Mouse (Mus musculus) lung, postnatal 4 days (tissue): ENCODE measurements around the gene Marco.

Experiments used
- DNase-seq, 2 experiments: peaks; one replicate each; pipeline ENCODE4 v3.0.0; 2021

Gene Marco

DNA sequence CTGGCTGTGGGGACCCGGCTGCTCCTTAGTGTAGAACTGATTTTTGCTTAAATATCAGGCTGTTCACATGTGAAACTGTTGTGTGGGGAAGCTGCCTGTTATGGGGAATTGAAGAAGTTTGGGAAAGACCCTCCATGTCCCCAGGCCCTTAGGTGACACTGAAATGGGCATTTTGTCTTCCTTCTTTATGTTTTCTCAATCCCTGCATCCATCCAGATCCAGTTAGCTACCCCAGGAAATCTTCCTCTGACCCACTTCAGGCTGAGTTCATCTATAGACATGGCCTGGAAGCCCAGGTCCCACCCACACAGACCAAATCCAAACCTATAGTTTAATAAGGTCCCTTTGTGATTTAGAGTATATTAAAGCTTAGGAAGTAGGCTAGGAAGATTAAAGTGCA lies at the start of gene Marco:
Gene Marco (minus strand): TSS at position 101 of the 400 bp plus-strand sequence.
- no peak for DNase-seq

DNA sequence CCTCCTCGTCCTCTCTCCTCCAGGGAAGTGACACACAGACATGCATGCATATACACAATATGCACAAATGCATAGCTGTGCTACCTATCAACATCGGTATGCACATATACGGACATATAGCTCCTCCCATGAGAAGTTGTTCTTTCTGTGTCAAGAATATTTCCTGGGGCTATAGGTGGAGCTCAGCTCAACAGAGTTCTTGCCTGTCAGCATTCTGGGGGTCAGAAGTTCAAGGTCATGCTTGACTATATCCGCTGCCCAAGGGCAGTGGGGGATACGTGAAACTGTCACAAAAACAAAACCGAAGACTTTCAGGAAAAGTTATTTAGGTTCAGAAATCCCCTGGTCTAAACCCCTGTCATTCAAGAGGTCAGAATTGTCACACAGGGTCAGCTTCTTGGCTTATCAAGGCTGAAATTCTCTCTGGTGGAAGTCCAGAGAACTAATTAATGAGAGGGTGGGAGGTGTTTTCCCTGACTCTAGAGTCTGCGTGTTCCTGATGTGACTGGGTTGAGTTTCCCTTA lies 34.7 kb upstream of the Marco start:
- no peak for DNase-seq

DNA sequence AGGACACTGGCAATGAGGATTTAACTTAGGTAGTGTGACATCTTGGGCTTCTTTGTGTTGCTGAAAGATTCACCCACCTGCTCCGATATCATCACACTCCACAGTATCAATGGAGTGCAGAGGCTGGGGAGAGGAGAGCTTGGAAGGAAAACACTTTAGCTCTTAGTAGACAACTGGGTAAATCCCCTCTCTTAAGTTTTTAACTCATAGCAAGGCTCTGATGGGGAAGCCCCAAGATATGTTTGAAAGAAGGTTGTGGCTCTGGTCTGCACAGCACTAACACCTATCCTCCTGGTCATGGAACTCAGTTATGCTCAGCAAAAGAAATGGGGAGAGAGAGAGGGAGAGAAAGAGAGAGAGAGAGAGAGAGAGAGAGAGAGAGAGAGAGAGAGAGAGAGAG lies 32.2 kb upstream of the Marco start:
- no peak for DNase-seq

DNA sequence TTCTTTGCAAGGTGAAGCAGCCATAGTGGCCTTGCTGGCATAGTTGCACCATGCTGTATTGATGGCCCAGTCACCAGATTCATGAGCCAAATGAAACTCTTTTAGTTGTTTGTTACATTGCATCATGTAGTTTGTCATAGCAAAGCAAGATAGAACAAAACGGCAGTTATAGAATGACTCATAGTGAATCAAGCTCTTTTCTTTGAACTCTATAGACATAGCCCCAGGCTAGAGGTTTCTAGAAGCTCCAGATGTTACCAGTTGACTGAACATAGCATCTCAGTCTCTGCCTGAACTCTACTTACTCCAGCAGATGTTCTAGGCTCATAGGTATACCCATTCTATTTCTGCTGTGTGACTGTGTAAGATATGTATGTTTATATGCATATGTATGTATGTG lies 31.1 kb upstream of the Marco start:
- no peak for DNase-seq

DNA sequence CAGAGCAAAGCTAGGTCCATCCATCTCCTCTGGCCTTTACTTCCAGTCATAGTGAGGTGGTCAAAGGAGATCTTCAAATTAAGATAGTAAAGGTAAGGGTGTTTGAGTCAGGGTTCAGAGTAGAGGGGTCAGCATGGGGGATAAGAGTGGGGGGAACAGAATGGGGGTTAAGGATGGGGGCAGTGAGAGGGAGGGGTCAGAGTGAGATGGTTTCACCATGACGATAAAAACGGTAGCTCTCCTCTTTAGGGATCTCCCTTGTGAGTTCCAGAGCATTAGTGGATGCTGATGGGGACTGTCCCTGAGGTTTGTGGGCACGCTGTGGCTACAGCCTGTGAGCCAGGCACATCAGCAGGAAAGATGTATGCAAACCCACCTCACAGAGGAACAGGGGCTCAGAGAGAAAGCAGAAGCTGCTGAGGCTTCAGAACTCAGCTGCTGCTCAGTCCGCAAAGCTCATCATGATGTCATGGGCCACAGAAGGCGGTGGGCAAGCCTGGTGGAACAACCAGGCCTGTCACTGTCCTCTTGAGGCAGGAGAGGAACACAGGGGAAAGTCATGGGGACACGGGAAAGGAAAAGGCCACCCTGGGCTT lies 27.6 kb upstream of the Marco start:
- peak in 1 of 2 experiments; percentile 24 for DNase-seq

DNA sequence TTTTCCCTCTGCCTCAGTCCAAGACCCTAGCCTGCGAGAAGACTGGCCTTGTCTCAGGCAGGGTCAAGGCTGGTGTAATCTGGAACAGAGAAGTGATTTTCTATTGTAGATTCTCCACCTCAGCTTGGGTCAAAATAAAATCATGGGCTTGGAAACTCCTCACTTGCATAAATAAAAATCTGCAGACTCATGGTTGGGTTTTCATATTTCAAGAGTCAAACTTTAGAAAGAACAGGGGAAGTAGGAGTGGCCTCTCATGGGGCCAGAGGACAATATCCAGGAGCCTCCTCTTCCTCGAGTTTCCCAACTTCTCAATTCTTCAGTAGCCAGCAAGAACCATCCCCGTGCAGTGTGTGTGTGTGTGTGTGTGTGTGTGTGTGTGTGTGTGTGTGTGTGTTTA lies 26.9 kb upstream of the Marco start:
- DNase-seq, result no peak

DNA sequence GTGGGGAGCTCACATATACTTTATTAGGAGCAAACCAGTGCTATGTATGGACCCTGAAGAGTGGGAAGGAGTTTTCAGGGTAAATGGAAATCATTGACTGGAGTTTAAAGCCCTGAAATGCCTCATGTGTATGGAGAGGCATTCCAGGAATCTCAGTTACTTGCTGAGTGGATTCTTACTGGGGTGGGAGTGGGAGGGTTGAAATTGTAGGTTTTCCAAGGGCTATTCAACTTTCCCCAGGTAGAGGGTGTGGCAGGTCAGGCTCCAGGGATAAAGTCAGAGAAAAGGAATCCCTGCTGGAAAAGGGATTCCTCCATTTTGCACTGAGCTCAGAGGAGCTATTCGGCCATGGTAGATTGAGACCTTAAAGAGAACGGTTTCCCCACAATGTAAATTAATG lies 25.1 kb upstream of the Marco start:
- no peak for DNase-seq

GRCm38 (mm10) chr1:120517618-120518017 lies 12.8 kb upstream of the Marco start:
- DNase-seq, result peak in 1 of 2 experiments; percentile 19

DNA sequence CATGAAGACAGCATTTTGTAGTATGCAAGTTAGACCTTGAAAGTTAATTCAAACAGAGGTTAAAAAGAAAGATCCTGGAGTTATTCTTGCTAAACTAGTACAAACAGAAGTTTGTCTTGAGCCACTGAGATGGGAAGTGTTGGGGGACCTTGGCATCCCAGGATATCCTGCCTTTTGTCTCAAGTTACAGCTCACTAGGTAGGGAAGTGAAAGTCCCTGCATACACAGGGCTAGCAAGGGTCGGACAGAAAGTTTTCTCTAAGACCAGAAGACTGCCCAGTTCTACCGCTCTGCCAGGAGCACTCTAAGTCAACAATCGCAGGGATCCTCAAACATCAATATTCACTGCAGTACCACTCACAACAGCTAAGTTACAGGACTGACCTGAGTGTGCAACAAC lies 5.5 kb upstream of the Marco start:
- no peak for DNase-seq

DNA sequence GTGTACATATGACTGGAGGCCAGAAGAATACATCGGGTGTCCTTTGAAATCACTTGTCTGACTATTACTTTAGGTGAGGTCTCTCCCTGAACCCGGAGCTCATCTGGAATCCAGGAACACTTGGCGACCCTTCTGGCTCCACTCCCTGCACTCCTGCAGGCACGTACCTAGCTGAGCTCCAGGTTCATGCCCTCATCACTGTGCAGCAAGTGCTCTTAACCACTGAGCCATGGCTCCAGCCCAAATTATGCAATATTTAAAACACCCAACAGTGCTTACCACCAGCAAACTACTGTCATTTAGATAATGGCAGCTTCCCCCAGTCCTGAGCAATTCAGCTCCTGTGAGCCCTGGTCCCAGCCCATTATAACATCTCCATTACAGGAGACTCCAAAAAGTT lies 4.2 kb upstream of the Marco start:
- DNase-seq, result no peak

DNA sequence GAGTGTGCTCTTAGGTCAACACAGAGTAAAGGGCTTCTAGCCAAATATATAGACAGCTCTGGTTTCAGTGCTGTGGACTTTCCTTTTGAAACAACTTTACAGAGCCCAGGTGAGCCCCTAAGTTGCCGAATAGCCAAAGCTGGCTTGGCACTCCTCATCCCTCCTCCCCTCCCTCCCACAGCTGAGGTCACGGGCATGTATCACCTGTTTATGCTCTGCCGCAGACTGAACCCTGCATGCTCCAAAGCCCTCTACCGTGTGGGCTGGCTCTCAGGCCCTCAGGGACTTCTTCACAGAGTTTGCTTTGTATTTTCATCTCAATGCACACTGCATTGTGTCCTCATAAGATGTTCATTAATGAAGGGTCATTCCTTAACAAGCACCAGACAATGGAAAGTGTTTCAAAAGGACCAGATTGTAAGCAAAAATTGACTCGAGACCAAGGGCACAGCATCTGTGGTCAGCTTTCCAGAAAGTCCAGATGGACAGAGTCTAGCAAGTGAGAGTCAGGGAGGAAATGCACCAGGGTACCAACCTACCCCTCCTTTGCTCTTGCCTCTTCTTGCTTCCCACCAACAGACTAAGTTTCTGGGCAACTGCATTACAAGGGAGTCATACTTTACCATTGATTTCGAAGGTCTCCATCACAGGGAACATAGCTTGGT lies 646 bp downstream of the Marco start:
- no peak for DNase-seq

GRCm38 (mm10) chr1:120501496-120501895 lies 3.3 kb downstream of the Marco start:
- no peak for DNase-seq

DNA sequence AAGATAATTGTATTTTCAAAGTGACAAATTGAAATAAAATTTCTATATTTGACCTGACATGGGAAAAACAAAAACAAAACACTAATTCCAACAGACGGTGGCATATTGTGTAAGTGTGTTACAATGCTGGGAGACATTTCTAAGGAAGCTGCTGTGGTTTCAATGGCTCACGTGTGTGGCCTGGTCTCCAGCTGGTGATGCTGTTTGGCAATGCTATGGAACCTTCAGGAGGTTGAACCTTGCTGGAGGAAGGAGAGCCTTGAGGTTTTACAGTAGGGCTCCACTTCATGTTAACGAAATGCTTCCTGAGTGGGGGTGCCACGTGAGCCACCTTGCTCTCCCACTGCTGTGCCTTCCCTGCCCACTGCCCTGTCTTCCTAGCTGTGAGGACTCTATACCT lies 6.8 kb downstream of the Marco start:
- DNase-seq, result peak in 1 of 2 experiments; percentile 11

DNA sequence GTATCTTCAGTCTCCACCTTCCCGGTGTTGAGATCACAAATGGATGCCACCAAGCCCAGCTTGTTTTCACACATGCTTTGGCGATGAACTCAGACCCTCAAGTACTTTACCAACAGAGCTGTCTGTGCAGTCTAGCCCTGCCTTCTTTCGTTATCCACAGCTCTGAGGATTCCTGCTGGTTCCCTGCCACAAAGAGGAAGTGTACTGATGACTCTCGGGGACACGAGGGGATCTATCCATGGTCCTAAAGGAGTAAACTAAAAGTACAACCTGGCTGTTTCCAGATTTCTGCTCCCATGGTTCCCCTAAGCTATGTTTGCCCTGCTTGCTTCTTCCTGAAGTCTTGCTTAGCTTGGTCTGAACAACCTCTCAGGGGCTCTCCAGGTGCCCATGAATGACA lies 23.9 kb downstream of the Marco start:
- DNase-seq, result no peak

DNA sequence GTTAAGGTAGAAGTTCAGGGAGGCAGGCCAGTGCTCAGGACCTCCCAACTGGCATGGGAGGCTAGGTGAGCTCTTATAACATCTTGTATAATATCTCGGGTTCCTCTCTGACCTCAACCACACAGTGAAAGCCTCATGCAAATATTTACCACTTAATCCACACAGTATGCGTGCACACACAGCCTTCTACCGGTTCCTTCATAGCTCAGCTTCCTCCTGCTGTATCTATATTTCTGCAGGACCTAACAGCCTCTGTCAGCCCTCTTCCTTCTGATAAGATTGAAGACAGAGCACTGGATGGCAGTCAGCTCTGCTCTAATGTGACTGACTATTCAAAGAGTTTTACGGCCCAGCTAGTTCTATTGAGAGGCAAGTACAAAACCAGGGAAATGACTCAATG lies 30.0 kb downstream of the Marco start:
- no peak for DNase-seq

DNA sequence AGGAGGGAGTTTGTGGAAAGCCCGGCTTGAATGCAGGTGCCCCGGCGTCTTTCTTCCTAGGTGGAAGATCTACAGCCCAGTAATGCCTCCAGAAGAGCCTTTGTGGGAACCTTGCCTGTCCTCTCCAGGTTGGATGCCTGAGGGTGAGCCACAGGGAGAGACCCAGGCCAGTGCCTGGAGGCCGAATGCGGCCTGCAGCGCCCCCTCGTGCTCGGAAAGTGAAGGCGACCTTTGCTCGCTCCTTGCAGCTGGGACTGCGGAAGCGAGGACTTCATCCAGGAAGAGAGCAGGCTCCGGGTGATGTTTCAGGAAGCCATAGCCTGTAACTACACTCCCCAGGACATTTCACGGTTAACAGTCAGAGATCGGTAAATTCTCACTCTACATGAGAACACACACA lies 35.9 kb downstream of the Marco start:
- DNase-seq, result peak; percentile 40 to 55

DNA sequence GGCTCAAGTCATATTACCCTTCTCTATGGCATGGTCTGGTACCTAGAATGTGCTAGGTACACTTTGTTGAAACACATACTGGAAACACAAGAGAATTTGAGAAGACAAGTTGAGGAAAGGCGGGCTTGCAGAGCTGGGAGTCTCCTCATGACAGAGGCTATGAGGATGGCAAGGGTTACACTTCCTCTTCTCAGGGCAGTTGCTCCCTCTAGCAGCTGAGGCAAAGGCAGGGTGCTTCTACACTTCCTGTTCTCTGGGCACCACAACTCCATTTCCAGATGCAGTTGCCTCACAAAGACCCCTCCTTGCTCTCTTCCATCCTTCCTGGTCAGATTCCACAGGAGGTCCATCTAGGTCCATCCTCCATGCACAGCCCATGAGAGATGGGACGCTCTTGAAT lies 37.5 kb downstream of the Marco start:
- no peak for DNase-seq

- no peak for DNase-seq
Measured at GRCm38 (mm10) chr1:120466751-120467150, 38.1 kb downstream of the Marco start.

- DNase-seq, result no peak
Measured at GRCm38 (mm10) chr1:120459032-120459431, 45.8 kb downstream of the Marco start.

GRCm38 (mm10) chr1:120458524-120458923 lies 46.3 kb downstream of the Marco start:
- DNase-seq, result no peak

GRCm38 (mm10) chr1:120451486-120452270 lies 53.1 kb downstream of the Marco start:
- DNase-seq, result no peak

GRCm38 (mm10) chr1:120449662-120450061 lies 55.2 kb downstream of the Marco start:
- DNase-seq, result no peak

DNA sequence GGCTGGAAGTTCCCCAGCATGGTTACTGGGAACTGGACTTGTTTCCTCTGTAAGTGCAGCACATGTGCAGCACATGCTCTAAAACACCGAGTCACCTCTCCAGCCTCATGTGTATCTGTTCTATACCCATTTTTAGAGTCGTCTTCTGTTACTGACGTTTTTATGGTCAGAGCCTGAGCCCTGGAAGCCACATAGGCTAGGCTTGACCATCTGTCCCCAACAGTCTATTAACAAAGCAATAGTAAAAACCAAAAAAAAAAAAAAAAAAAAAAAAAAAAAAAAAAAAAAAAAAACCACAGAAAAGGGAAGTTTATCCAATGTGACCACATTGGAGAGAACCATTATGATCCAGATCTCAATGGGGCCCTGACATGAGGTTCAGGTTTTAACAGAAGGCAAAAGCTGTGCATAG lies 61.6 kb downstream of the Marco start:
- no peak for DNase-seq

GRCm38 (mm10) chr1:120441587-120441986 lies 63.2 kb downstream of the Marco start:
- no peak for DNase-seq
